Mouse (Mus musculus): Measurements from ENCODE around the gene Tpsb2.
A peak's percentile ranks its signal among the peaks of the same experiment; 100 is the strongest.

The Tpsb2 gene

DNA sequence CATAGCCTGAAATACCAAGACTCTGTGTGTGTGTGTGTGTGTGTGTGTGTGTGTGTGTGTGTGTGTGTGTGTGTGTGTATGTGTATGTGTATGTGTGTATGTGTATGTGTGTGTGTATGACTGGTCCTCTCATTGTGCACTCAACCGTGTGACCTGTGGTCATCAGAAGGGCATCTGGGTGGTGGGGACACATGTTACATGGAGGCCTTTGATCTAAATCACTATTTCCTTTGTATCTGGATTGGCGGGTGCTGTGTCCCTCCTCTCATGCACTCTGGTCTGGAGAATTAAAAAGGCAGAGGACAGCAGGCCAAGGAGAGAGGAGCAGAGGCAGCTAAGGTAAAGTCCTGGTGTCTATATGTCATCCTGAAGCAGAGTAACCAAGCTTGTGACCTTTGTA, at the start of gene Tpsb2:
Gene Tpsb2 (plus strand): TSS at position 301 of the 400 bp plus-strand sequence.
- DNase-seq (ENCODE audit: low spot score in 2 of 2): no peak

DNA sequence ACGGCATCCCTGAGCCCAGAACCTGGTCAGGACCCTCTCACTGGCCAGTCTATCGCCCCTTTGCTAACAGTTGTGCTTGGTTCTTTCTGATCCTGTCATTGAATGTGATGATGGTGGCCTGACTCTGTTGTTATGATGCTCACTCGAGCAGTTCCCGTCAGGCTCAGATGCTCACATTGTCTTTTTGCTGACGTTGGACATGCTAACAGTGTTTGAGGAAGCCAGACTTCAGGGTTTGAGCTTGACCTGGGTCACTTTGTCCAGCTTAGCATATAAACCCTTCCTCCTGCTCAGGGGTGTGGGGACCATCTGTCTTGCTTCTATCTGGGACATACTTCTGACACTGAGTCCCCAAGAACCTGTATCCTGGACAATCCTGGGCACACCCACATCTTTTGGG, 47.8 kb upstream of the Tpsb2 start, which contains the start of gene Prss29:
Gene Prss29 (plus strand): TSS at position 301 of the 400 bp plus-strand sequence.
- no peak for DNase-seq (ENCODE audit: low spot score in 2 of 2)

DNA sequence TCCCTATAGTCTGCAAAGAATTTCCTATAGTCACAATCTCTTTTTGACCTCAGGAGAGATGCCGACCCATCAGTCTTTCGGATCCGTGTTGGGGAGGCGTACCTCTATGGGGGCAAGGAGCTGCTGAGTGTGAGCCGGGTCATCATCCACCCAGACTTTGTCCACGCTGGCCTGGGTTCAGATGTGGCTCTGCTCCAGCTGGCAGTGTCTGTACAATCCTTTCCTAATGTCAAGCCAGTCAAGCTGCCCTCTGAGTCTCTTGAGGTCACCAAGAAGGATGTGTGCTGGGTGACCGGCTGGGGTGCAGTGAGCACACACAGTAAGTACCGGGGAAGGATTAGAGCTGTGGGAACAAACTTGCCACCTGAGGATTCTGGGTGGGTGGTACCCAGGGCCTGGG, 45.3 kb upstream of the Tpsb2 start:
- DNase-seq (ENCODE audit: low spot score in 2 of 2): no peak

DNA sequence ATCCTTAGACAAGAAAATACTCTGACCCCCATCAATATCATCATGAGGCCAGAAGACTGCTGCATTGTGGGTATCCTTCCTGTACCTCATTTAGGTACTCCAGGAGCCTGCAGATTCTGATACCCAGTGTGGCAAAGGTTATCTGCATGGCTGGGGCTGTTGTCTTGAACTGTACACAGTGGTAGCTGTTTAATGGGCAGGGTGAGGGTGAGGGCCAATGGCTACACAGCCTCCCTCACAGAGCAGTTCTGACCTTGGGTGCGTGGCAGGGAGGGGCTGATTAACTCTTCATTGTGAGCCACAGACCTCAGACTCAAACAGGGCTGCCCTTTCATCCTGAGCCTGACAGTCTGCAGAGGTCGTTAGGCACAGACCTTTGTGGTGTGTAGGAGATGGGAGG, 43.2 kb upstream of the Tpsb2 start:
- DNase-seq (ENCODE audit: low spot score in 2 of 2): no peak

DNA sequence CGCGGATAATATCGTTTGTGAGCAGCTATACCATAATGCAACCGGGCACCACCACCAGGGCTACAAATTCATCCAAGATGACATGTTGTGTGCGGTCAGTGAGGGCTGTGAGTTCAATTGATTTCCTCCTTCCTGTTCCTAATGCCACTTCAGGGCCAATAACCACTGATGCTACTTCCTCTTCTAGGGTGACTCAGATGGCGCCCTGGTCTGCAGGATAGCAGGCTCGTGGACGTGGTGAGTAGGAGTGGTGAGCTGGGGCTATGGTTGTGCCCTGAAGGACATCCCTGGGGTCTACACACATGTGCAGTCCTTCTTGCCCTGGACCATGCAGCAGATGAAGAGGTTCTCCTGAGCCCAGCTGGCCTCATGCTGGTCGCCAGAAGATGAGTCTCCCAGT, 33.8 kb upstream of the Tpsb2 start:
- DNase-seq (ENCODE audit: low spot score in 2 of 2): no peak

DNA sequence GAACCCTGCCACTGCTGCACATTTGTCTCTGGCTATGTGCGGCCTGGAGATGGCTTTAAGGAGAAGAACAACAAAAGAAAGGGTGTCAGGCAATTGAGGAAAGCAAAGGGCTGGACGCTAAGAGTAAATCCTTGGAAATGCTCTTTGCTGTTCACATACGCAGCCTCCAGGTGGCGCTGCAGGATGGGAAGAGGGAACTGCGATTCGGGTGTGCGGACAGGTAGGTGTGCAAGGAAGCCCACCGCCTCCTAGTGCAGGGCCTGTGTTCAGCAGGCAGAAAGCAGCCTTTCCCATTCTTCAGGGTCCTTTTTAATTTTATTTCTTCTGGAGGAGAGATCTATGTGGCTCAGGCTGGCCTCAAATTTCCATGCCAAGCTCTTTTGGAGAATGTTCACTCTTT, 32.2 kb upstream of the Tpsb2 start:
- DNase-seq (ENCODE audit: low spot score in 2 of 2): peak in 1 of 2 experiments; percentile 33

DNA sequence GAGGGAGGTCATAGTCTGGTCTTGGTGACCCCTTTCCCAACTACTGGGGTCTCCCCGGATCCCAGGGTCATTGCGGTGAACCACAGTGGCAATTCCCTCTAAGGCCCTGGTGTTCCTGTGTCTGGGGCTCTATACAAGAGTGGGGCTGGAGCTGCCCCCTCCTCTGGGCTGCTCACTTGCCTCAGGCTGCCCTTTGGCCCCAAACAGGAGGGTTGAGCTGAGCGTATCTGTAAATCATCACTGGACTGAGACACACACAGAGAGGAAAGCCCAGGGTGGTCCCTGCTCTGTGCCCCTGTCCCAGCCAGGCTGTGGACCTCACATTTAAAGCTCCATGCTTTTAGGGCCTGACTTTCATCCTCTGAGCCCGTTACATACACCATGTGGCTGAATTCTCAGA, 27.9 kb upstream of the Tpsb2 start:
- DNase-seq (ENCODE audit: low spot score in 2 of 2): no peak

DNA sequence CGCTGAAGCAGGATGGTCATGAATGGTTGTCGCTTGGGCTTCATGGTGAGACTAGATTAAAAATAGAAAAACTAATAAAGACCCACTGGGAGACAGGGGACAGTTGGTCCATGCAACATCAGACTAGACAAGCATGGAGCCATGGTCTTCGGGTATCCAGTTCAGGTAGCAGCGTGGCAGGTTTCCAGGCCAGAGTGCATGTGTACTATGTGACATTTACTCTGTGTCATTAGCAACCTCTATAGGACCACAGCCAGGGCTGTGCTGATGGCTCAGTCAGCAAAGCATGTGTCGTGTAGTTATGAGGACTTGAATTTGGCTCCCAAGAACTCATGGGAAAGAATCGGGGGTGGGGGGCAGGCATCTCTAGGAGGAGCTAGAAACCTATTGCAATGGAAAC, 26.1 kb upstream of the Tpsb2 start:
- DNase-seq (ENCODE audit: low spot score in 2 of 2): no peak

DNA sequence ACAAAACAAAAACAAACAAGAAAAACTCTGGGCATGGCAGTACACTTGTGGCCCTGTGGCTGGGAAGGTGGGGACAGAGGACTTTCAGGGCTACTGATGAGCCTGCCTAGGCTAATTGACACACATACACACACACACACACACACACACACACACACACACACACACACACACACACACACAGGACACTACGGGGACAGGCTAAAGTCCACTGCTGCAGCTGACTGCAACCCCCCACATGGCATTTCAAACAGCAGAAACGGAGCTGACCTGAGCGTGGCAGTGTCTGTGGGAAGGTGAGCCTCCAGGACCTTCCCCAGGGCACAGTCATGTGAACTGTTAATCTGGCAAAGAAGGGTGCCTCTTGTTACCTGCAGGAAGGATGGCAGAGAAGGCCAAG, 24.6 kb upstream of the Tpsb2 start:
- DNase-seq (ENCODE audit: low spot score in 2 of 2): no peak

DNA sequence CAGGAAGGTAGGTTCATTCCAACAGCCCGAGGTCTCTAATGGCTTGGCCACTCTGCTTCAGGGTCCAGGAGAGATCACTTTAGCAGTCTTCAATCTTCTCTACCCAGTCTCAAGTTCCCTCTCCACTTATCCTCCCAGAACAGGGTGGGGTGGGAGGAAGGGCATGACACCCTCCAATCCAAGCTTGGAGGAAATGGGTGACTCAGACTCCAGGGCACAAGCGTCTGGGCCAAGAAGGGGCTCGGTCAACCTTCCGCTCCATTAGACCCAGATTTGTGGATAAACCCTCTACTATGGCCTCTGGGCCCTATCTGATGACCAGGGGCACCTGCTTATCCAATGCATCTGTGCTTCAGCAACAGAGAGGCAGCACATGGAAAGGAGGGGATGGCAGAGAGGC, 20.6 kb upstream of the Tpsb2 start, which contains the start of gene Tpsab1:
Gene Tpsab1 (minus strand): TSS at position 101 of the 400 bp plus-strand sequence.
- no peak for DNase-seq (ENCODE audit: low spot score in 2 of 2)

DNA sequence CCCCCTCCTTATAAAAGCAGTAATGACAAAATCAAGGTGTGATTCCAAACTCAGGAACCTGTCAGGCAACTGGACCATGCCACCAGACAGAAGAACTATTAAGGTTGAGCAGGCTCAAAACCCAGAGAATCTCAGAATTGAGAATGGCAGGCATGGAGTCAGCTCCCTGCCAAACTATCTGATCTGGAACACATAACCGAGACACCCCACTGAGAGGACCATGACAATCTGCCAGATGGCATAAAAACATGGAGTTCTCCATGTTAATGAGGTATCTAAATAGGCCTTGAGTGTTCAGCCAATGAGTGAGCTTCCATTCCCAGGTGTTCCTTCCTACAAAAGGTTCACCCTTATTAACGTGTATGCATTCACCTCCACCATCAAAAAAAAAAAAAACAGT, 4.8 kb upstream of the Tpsb2 start:
- DNase-seq (ENCODE audit: low spot score in 2 of 2): no peak

DNA sequence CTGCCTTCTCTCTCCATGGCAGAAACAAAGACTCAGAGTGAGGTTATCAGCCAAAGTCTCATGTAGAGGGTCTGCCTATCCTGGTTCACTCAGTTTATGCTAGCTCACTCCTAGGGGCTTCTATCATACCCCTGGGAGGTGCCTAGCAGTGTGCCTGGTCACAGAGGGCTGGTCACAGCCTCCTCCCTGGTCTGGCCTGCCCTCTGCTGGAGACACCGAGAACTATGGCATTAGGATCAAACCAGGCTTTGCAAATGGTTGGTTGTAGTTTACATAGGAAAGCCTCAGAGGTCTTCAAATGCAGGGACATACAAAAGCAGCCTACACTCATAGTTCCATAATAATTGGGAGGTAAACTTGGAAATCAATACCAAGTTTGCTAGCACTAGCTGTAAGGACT, 2.4 kb upstream of the Tpsb2 start:
- DNase-seq (ENCODE audit: low spot score in 2 of 2): no peak

DNA sequence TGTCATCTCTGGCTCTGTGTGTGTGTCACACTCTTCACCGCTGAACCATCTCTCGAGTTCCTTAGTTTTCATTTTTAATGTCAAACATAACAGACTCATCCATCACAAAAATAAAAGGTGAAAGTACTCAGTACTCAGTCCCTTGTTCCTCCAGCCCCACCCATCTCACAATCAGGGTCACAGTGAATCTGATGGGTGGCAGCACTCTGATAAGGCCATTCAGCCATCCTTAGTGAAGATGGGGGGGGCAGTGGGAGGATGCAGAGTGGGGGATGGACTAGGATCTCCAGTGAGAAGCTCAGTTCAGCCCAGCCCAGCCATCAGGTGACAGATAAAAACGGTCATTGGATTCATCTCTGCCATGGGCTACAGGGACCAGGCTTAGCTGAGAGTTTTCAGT, 2.9 kb downstream of the Tpsb2 start, which contains the start of gene Tpsg1:
Gene Tpsg1 (plus strand): TSS at position 301 of the 400 bp plus-strand sequence.
- no peak for DNase-seq (ENCODE audit: low spot score in 2 of 2)

DNA sequence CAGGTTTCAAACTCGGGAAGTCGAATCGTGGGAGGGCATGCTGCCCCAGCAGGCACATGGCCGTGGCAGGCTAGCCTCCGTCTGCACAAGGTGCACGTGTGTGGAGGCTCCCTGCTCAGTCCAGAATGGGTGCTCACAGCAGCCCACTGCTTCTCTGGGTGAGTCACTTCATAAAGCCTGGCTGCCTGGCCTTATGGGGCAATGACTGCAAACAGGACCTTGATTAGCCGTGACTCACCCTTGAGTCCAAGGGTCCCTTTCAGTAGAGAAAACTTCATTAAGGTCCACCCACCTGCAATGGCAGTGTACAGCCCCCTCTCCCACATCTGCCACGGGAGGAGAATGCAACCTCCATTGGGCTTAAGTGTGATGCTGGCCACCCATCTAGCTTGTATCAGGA, 6.4 kb downstream of the Tpsb2 start:
- DNase-seq (ENCODE audit: low spot score in 2 of 2): no peak

DNA sequence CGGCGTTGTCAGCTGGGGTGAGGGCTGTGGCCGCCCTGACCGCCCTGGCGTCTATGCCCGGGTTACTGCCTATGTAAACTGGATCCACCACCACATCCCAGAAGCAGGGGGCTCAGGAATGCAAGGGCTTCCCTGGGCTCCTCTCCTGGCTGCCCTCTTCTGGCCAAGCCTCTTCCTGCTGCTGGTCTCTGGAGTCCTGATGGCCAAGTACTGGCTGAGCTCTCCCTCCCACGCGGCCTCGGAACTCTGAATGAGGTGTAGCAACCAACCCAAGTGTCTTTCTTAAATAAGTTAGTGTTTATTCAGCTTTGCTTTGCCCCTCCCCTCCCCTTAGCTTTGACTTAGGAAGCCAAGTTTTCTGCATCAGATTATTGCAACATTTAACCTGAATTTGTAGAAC, 7.9 kb downstream of the Tpsb2 start:
- DNase-seq (ENCODE audit: low spot score in 2 of 2): peak in 1 of 2 experiments; percentile 39

DNA sequence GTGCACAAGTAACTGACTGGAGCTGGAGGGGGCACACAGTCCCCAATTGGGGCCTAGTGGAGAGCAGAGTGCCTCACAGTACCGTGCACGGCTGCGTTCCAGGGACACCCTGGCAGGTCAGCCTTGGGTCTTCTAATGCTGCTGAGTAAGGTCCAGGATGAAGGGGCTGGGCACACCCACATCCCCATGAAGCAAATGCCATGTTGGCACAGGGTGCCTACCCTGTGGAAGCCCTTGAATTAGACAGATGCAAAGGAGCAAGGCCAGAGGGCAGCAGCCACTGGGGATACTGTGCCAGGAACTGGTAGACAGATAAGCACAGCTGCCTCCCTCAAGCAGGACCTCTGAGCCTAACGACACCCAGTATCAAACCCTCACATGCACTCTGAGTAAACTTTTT, 28.4 kb downstream of the Tpsb2 start:
- DNase-seq (ENCODE audit: low spot score in 2 of 2): no peak

DNA sequence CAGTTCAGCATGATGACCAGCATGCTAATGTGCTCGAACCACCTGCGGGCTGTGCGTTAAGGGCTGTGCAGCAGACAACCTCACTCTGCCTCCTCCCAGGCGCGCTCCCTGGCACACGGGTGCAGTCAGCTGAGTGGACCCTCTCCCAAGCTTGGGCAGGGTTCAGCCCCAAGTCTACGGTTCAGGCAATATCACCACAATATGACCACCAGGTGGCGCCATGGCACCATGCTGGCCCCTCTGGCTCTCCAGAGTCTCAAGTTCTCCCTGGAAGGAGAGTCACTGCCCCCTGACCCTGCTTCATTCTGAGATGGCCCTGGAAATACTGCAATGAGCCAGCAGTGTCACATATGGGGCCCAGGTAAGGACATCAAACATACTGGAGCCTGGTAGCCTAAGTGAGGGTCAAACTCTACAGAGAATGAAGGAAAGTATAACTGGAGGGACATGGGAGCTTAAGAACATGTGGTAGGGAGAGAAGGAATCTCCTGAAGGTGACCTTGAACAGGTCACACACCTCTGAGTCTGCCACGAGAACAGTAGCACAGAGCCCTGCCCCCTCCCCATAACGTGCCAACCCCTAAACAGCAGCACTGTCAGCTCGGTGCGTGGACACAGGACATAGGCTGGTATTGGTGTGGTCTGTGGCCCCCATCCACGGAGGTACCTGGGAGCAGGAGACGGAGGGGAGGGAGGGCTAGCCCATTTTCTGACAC, 31.9 kb downstream of the Tpsb2 start:
- DNase-seq (ENCODE audit: low spot score in 2 of 2): peak; percentile 65 to 86

DNA sequence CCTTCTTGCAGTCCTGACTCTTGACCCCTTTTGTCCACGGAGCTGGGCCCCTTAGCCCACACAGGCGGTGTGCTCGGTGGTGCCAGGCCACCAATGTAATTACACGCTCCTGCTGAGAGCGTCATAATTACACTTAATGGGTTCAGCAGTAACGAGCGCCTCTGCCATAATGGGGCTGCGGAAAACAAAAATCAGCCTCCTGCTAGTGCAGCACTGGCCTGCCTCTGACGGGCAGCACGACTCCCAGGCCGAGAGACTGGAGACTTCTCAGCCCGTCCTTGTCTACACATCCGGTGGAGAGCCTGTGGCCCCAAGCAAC, 32.4 kb downstream of the Tpsb2 start:
- DNase-seq (ENCODE audit: low spot score in 2 of 2): no peak

DNA sequence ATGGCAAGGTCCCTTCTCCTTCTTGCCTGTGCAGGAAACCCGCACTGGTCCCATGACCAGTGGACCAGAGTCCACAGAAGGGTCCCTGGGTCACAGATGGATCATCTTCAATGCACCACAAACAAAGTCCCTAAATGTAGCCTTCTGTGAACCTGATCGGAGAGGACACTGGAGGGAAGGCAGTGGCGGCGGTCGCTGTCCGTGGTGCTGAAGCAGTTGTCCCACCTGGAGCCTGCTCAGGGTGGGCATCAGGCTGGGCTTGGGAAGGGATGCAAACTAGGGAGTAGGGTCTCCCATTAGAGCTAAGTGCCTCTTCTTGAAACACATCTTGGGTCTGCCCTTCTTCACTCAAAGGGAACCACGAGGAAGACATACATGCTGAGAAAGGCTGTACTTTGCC, 34.3 kb downstream of the Tpsb2 start:
- DNase-seq (ENCODE audit: low spot score in 2 of 2): no peak

DNA sequence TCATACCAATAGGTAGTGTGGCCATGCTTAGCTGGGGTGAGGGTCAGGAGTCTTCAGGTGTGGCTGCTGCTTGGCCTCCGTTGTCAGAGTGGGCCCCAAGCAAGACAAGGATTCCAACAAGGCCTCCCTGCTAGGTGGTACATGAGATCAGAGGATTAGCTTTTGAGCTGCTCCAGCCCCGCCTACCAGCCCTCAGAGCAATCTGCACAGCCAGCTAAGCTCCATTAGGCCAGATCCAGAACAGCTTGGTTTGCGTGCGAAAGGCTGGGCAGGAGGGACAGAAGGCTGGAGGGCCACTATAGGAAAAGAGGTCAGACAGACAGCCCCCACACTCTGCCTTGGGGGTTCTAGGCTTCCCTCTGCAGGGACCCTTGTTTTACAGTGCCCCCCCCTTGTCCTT, 35.4 kb downstream of the Tpsb2 start:
- DNase-seq (ENCODE audit: low spot score in 2 of 2): no peak

DNA sequence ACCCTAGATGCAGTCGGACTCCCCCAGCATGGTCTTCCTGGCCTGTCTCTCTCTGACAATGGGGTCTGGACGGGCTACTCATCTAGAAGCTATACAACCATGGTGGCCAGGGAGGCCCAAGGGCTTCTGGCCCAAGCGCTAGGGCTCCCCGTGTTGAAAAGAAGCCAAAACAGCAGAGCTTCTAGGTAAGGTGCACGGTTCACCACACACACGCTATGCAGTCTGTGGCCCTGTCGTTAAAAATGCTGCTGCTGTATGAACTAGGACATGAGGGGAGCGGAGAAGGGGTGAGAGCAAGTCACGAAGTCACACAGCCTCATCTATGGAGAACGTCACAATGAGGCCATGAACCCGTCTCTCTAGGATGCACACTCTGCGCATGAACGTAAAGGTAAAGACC, 36.1 kb downstream of the Tpsb2 start:
- DNase-seq (ENCODE audit: low spot score in 2 of 2): no peak

DNA sequence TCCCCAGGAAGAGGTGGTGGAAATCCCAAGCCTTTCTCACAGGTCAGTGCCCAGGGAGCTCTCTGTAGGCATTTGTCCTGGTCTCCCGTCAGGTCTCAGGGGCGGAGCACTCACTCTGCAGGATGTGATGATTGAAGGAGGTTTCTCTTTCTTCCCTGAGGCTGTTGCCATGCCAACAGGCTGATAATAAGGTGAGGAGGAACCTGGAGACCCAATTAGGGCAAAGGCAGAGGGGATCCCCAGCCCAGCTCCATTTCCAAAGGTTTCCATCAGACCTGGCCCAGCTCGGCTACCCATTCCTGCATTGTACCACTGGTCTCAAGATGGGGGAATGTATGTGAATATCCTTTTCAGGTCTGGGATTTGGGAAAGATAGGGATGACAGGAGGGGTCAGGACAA, 38.1 kb downstream of the Tpsb2 start:
- DNase-seq (ENCODE audit: low spot score in 2 of 2): no peak

DNA sequence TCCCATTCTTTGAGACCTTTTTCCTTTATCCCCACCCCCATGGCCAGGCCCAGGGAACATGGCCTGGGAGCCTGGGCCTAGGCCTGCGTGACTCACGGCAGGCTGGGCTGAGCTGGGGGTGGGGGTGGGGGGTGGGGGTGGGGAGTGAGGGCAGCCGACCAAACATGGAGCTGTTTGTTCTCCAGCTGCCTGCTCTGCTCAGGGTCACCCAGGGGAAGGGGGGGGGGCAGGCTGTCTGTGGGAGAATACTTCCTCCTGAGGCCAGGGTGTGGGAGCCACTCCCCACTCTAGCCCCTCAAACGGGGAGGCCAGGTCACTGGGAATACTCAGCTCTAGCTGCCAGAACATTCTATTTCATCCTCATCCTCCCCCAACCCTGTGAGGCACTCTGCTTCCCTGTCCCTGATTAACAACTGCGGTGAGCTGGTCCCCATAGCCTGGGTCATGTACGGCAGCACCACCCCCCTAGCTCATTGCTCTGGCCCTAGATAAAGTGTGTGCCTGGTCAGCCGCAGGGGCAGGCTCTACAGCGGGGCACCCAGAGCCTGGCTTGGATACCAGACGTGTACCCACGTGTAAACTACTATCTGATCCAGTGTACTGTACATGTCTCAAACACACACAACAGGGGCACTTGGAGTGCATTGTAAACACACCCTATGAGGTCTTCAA, 39.3 kb downstream of the Tpsb2 start:
- DNase-seq (ENCODE audit: low spot score in 2 of 2): no peak

DNA sequence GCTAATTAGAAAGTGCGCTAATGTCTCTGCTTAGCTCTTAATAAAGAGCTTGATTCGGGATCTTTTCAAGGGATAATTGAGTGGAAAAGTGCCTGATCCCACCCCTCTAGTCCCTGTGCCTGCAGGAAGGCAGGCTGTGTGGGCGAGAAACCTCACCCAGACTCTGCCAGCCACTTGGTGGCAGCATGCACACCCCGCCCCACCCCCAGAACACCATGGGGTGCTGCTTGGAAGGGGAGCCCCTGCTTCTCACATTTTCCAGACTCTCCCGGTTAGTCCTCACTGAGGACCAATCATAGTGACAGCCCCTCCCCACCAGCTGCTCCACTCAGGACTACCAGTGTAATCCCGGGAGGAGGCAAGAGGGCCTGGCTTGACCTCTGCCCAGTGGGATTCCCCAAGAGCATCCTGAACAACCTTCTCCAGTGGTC, 39.9 kb downstream of the Tpsb2 start:
- DNase-seq (ENCODE audit: low spot score in 2 of 2): no peak
